Mouse (Mus musculus): ENCODE data around the gene Shh.

Shh gene

DNA sequence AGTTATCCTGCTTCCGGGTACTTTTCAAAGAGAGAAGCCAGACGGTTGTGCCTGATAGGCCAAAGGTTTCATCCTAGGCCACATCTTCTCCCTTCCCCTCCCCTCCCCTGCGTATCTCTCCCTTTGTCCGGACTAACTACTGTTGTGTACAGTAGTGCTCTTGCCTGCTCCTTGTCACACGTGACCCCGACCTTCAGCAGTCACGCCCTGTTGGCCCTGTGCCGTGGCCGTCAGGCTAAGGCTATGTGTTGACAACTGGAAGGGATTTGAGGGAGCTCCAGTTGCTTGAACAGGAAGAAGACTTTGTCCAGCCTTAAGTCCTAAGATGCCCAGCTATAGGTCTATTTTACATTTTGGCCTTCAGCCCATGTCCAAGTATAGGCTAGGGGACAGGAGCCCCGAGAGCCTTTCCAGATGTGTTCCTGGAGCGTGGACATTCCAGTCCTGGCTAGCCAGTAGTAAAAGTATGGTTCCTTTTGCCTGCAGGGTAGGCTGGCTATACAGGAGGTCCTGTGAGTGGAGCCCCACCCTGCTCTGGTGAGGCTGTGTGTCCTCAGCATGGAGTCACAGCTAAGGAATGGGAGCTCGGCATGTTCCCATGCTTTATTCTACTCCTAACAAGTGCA, 47.3 kb downstream of the Shh start:
- ChIA-PET POLR2A (interaction anchor here in 2 of 4 experiments (0.5 to 1.4 kb wide), 3 partner anchors 17 to 961 kb away, joined by 3 to 9 read pairs (median 4); no protein-coding TSS in a partner anchor), CTCF (interaction anchor here in 1 of 4 experiments (0.8 kb wide), 1 partner anchor 126 kb away, joined by 4 read pairs; no protein-coding TSS in a partner anchor)

DNA sequence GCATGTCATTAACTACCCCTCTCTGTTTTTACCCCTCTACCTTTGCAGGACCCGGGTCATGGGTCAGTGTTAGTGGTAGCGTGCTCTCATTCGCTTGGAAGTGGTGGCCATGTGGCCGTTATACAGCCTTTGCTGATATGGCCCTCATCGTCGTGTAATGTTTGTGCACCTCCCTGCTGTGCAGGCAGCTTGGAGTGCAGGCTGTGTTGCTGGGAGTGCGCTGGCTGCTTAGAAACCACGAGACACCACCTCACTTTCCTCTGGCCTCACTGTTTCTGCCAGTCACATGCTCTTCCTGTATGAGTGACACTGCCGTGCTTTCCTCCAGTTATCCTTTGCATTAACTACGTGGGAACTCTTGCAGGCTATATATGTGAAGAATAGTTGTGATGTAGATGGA, 48.3 kb downstream of the Shh start:
- POLR2A ChIA-PET: no interaction called here
- CTCF ChIA-PET: no interaction called here

DNA sequence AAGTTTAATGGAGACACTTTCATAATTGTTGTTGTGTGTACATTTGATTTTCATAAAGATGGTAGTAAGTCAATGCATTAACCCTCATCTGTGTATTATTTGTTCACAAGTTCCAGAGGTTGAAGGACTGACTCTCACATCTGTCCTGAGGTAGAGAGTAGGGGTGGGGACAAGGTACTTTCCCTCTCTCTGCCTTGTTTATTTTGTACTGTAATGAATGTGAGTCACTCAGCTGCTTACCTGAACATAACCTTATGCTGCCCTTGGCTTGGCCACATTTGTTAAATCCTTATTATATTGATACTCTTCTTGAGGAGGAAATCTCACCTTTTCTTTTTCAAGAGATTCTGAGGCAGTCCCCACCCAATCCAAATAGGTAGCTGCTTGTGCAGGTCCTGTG, 51.0 kb downstream of the Shh start:
- POLR2A ChIA-PET: interaction anchor here in 1 of 4 experiments (1.7 to 2.9 kb wide), 2 partner anchors 9 to 13 kb away, joined by 4 to 11 read pairs; no protein-coding TSS in a partner anchor
- CTCF ChIA-PET: interaction anchor here in 1 of 4 experiments (0.9 kb wide), 1 partner anchor 36 kb away, joined by 3 read pairs; no protein-coding TSS in a partner anchor

DNA sequence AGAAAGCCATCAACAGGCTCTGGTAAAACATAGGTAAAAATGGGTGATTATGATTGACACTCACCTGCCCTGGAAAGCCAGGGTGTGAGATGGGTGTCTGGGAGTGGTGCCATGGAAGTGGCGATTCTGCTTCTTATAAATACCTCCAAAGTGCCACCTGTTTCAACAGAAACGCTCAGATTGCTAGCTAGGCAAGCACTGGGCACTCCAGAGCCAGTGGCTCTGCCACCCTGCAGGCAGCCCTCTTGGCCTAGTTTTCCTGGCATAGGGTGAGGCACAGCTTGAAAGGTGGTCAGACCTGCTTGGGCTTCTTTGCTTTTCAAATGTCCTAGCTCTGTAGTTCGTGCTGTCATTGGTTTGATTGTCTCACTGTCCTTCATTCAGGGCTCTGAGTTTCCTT, 53.0 kb downstream of the Shh start:
- POLR2A ChIA-PET: interaction anchor here in 1 of 4 experiments (1.0 to 1.2 kb wide), 2 partner anchors 8 to 98 kb away, joined by 3 to 4 read pairs; no protein-coding TSS in a partner anchor
- CTCF ChIA-PET: no interaction called here

DNA sequence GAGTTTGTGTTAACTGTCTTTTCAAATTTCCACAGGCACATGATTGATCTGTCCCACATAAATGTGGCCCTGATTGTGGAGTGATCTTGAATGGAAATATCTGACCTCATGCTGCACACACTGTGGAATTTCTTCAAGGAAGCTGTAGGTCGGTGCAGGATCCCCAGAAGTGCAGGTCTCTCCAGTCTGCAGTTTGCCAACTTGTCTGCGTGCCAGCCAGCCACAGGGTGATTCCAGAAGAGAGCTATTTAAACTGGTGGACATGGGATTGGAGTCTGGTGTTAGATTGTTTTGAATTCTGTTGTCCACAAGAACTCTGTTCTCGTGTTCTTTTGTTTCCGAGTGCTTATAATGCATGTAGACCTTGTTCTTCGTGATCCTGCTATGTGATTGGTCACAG, 53.5 kb downstream of the Shh start:
- POLR2A ChIA-PET: interaction anchor here in 2 of 4 experiments (1.0 to 2.2 kb wide), 3 partner anchors 7 to 97 kb away, joined by 3 to 5 read pairs (median 4); no protein-coding TSS in a partner anchor
- CTCF ChIA-PET: no interaction called here

DNA sequence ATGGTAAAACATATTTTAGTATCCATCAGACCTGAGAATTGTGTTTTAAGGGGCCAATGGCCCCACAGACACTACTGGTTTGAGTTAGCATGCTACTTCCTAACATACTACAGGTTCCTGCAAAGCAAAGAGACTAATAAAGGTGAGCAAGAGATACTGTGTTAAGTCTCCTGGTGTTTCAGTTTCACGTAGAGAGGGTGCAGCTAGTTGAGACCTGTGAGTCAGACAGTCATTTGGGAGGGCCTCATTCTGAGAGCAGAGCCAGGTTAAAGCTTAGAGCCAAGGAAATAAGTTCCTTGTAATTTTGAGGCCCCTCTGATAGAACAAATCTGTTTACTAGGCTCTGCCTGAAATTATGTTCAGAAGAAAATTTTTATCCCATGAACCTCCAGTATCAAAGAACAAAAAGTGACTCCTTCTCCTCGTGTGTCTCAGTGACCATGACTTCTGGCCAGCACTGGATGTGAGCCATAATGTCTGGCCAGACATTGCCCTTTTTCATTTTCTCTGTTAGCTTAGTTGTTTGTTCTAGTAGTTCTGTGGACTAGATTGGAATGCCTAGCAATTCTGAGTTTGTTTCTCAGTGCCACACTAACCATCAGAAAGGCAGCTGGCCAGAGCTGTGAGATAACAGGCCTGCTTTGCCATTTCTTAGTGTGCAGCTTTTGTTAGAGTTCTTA, 54.9 kb downstream of the Shh start:
- CTCF ChIA-PET: interaction anchor here in 1 of 4 experiments (0.6 kb wide), 1 partner anchor 39 kb away, joined by 8 read pairs; no protein-coding TSS in a partner anchor
- POLR2A ChIA-PET: interaction anchor here in 1 of 4 experiments (0.6 to 2.2 kb wide), 2 partner anchors 14 to 330 kb away, joined by 3 to 5 read pairs; no protein-coding TSS in a partner anchor
